Mouse (Mus musculus) thymus, postnatal 4 days (tissue): ENCODE measurements around the gene Cd164l2.

Experiments
- DNase-seq: peaks from one replicate; pipeline ENCODE4 v3.0.0; 2021

The Cd164l2 gene

GRCm38 (mm10) chr4:133261641-133262374 lies 49.9 kb downstream of the Cd164l2 start:
- peak; percentile 75 for DNase-seq

GRCm38 (mm10) chr4:133262375-133262765 lies 50.4 kb downstream of the Cd164l2 start:
- DNase-seq = no peak

- DNase-seq = peak; percentile 67
Observed at GRCm38 (mm10) chr4:133262882-133263281, 51.0 kb downstream of the Cd164l2 start, which contains the start of gene Sytl1. Gene Sytl1 (minus strand): TSS chr4:133263113.

GRCm38 (mm10) chr4:133263756-133264155 lies 51.8 kb downstream of the Cd164l2 start:
- DNase-seq = no peak

GRCm38 (mm10) chr4:133264559-133264958 lies 52.6 kb downstream of the Cd164l2 start:
- no peak for DNase-seq

GRCm38 (mm10) chr4:133265297-133265696 lies 53.4 kb downstream of the Cd164l2 start:
- DNase-seq = no peak

- no peak for DNase-seq
Observed at GRCm38 (mm10) chr4:133265759-133266158, 53.8 kb downstream of the Cd164l2 start.

GRCm38 (mm10) chr4:133266248-133266880 lies 54.4 kb downstream of the Cd164l2 start:
- no peak for DNase-seq

- no peak for DNase-seq
Observed at GRCm38 (mm10) chr4:133268931-133269330, 57.0 kb downstream of the Cd164l2 start.

- no peak for DNase-seq
Observed at GRCm38 (mm10) chr4:133269596-133269995, 57.7 kb downstream of the Cd164l2 start.

GRCm38 (mm10) chr4:133270929-133271328 lies 59.0 kb downstream of the Cd164l2 start:
- no peak for DNase-seq
